Mouse (Mus musculus) fibroblast of lung, adult 2 months (primary cell): ENCODE results near the gene Zglp1.
A peak's percentile ranks its signal among the peaks of the same experiment; 100 is the strongest.
"Not testable (repeated sequence)": the region's sequence is repeated elsewhere in the genome, so short reads cannot be mapped to it uniquely, and the experiment has no call there.

ENCODE experiments used
- DNase-seq: peaks from one replicate; pipeline ENCODE4 v3.0.0-alpha.2; 2011; ENCODE audit warnings: low read depth

Zglp1 gene

DNA sequence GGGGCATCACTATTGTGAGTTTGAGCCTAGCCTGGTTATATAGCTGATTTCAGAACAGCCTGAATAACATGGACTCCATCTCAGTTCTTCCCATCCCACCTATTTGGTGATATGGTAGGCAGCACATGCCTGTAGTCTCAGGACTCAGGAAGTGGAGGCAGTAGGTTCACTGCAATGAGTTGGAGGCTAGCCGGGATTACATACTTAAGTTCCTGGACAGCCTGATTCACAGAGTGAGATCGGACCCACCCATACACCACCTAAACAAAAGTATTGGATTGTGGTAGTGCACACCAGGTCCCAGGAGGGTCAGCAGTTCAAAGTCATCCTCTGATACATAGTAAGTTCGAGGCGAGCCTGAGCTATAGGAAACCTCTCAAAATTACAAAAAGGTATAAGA, 5.7 kb upstream of the Zglp1 start:
- no peak for DNase-seq

DNA sequence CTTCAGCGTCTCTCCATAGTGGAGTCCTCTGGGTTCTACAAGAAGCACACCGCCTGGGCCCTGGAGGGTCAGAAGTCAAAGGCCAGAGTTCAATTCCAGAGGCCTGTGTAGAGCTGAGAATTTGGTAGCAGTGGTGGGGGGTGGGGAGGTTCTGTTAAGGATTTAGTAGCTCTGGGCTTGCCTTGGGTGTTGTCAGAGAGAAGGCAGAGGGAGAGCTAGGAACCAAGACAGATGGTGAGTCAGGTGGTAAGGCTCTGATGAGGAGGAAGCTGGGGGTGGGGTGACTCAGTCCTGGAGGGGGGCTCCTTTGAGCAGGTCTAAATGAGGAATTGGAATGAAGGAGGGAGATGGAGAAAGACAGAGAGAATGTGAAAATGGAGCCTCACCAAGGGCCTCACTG, 4.0 kb downstream of the Zglp1 start:
- DNase-seq, result no peak

DNA sequence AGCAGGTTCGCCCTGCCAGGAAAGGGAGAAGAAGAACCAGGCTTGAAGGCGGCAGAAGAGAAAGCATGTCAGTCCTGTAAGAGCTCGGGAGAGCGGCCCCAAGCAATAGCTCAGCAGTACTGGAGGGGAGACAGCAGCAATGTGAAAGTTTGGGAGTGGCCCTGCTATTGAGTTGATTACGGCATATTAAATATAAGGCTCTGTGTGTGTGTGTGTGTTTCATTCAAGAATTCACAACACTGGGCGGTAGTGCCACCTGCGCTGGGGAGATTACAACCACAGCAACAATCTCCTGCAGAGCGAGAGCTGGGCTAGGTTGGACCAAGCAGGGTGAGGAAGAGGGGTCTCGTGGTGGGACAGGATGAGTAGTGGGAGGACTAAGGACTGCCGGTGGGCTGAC, 15.3 kb downstream of the Zglp1 start:
- DNase-seq, result no peak

DNA sequence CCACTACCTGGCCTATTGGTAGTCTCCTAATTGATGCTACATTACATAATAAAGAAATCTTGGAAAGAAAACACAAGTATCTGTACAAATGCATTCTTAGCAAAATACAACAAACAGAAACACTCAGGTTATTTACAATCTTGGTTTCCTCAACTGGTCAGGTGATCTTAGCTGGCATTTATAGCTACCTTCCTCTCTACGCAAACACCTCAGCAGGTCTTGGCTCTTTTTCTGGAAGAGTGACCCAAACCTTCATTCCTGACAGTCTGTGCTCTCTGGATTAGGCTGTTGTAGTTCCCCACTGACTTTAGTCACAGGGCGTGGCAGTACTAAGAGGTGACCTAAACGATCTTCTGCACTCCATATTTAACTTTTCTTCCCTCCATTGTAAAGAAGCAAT, 21.7 kb downstream of the Zglp1 start:
- no peak for DNase-seq

DNA sequence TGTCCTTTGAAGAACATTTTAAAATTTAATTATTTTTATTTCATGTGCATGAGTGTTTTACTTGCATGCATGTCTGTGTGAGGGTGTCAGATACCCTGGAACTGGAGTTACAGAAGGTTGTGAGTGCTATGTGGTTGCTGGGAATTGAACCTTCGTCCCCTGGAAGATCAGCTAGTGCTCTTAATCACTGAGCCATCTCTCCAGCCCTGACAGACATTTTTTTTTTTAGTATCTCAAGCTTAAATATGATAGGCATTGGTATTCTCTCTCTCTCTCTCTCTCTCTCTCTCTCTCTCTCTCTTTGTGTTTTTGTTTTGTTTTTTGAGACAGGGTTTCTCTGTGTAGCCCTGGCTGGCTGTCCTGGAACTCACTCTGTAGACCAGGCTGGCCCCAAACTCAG, 22.1 kb downstream of the Zglp1 start:
- not testable (repeated sequence) for DNase-seq

DNA sequence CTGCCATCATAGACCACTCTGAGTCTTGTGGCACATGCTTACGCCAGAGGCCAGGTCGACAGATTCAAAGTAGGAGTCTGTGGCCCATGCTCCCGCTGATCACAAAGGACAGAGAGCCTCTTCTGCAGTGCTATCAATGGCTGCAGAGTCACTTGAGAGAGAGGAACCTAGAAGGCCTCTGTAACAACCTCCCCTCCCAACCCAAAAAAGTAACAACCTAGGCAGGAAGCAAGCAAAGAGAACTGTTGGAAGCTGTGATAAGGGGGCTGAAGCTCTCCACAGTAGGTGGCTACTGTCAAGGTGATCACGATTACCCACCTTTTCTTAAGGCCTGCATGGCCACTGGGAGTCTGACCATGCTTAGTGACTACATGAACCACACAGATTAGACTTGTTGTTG, 23.3 kb downstream of the Zglp1 start:
- DNase-seq, result no peak

DNA sequence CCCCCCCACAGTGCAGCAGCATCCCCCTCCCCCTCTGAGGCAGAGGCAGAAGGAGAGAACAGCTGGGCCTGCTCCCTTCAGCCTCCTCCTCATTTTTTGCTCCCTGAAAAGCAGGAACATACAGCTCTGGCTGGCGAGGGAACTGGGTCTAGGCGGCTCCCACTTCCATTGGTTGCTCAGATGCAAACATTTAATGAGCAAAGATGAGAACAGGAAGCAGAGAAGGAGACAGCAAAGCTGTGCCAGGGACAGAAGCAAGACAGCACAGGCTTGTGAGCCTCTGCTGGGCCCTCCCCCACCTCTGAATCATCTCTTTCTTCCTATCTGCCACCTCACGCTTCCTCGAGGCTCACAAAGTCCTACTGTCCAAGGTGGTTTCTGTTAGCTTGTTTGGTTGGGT, 25.6 kb downstream of the Zglp1 start:
- no peak for DNase-seq

DNA sequence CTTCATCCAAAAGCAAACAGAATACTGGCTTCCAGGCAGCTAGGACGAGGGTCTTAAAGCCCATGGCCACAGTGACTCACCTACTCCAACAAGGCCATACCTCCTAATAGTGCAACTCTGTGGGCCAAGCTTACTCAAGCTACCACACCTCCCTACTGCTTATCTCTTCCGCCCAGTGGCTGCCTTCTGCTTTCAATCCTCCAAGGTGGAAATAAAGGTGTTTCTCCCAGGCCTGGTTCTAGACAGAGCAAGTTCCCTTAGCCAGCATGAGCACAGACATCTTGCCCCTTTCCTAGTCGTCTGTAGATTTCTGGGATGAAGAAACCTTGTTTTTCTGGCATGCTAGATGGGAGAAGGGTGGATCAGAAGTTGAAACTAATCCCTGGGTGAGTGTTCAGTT, 27.1 kb downstream of the Zglp1 start:
- DNase-seq, result no peak

DNA sequence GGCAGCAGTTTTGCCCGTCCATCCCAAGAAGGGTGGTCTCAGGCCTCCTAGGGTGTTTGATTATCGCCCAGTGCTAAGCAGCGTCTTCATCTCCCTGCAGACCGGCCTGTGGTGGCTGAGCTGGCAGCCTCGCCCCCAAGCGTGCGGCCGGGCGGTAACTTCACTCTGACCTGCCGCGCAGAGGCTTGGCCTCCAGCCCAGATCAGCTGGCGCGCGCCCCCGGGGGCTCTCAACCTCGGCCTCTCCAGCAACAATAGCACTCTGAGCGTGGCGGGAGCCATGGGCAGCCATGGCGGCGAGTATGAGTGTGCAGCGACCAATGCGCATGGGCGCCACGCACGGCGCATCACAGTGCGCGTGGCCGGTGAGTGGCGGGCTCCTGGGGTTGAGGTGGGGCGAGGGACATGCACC, 29.4 kb downstream of the Zglp1 start:
- DNase-seq, result no peak

DNA sequence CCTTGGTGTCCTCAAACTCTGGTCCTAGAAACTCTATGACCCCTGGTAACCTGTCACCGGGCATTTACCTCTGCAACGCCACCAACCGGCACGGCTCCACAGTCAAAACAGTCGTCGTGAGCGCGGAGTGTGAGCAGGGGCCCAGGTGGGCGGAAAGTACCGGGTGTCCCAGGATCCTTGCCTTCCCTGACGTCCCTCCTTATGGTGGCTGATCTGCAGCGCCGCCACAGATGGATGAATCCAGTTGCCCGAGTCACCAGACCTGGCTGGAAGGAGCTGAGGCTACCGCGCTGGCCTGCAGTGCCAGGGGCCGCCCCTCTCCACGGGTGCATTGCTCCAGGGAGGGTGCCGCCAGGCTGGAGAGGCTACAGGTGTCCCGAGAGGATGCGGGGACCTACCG, 30.2 kb downstream of the Zglp1 start:
- DNase-seq, result no peak

DNA sequence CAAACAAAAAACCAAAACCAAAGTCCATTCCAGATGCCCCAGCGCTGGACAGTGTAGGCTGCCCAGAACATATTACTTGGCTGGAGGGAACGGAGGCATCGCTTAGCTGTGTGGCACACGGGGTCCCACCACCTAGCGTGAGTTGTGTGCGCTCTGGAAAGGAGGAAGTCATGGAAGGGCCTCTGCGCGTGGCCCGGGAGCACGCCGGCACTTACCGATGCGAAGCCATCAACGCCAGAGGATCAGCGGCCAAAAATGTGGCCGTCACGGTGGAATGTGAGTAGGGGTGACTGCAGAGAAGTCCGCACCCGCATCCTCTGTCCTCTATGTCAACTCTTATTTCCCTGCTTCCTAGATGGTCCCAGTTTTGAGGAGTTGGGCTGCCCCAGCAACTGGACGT, 30.7 kb downstream of the Zglp1 start:
- DNase-seq, result no peak

DNA sequence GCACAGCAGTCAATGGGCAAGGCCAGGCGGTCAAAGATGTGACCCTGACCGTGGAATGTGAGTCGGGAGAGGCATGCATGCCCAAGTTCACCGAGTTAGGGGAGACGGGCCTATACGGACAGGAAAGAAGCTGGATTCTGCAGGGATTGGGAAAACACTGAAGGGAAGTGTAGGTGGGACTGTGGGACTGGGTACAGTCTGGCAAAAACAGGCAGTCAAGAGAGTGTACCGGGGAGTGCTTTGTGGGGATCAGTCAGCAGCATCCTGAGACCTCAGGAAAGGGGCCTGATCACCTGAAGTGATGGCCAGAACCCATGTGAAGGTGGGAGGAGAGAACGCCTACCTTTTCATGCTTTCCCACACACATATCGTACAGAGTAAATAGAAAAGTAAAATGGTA, 31.3 kb downstream of the Zglp1 start:
- no peak for DNase-seq

DNA sequence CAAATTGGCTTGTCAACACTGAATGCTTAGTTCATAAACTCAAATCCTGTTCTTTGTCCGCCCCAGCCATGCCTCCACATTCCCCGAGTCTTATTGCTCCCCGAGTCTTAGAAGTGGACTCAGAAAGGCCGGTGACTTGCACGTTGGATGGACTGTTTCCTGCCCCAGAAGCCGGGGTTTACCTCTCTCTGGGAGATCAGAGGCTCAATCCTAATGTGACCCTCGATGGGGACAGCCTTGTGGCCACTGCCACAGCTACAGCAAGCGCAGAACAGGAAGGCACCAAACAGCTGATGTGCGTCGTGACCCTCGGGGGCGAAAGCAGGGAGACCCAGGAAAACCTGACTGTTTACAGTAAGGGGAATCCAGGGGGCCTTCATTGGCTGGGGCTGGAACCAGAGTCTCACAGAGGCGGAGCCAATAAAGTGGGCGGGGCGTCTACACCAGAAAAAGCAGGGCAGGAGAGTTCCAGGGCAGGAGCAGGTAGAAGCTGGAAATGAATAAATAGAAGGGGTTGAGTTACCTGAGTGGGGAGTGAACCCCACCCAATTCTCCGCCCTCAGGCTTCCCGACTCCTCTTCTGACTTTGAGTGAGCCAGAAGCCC, 32.3 kb downstream of the Zglp1 start:
- no peak for DNase-seq

DNA sequence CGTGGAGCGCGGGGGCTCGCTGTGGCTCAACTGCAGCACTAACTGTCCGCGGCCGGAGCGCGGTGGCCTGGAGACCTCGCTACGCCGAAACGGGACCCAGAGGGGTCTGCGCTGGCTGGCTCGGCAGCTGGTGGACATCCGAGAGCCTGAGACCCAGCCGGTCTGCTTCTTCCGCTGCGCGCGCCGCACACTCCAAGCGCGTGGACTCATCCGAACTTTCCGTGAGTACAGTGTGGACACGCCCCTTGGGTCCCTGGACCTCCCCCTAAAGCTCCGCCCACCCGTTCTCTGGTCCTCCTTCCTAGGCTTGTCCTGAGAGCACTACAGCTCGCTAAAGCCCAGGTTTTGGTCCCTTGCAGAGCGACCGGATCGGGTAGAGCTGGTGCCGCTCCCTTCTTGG, 33.8 kb downstream of the Zglp1 start:
- DNase-seq, result peak; percentile 72

DNA sequence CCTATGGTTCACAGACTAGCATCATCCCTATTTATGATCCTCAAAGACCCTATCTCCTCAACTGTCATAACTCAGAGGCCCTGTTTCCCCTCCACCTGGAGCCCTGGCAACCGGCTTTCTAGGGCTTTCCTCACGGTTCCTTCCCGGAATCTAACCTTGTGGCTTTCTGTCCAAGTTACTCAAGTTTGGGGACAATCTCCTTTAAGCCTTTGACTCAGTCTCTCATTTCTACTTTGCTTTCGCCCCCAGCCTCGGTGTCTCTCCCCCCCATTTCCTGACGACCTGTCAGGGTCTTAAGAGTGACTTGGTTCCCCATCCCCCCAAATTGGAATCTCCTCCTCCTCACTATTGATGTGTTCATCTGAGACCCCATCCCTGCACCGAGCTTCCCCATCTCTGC, 34.4 kb downstream of the Zglp1 start:
- no peak for DNase-seq

DNA sequence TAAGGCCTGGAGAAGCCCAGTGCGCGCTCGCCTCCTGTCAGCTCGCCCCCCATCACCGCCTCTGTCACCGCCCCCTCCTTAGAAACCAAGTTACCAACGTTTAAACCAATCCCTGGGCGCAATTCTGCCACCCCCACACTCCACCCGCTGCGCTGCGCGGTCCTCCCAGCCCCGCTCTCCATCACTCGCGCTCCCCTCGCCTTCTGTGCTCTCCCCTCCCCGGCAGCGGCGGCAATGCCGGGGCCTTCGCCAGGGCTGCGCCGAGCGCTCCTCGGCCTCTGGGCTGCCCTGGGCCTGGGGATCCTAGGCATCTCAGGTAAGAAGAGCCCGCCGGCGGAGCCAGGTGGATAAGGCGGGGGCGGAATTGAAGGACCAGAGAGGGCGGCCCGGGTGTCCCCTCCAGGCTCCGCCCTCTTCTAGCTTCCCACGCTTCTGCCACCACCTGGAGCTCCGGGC, 35.0 kb downstream of the Zglp1 start, which contains the start of gene Icam5:
Icam5 (plus strand) TSS at position 178 of the 456 bp plus-strand sequence.
- DNase-seq, result no peak

DNA sequence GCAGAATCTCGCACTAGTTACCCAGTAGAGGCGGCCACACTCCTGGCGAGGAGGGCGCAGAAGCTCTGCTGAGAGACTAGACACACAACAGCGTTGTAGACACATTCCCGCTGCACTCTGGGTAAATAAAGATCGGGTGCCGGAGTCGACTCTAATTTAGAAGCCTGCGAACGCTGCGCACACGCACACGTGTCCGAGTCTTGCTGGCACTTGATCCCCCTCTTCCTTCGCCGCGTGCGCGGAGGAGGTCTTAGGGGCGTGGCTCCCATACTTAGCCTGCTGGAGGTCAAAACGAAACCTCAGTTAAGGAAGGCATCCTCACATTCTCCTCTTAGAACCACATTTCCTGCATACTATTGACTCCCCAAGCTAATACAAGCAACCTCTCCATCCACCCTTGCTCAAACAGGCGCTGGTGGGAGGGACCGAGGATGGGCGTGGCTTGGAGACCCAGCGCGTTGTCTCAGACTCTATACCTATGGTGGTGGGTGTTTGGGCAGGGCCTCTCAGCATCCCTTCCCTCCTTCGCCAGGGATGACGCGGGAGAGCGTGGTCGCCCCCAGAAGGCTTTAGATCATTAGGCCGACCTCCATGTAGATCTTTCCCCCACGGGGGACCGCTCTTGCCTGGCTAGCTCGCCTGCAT, 35.5 kb downstream of the Zglp1 start:
- peak; percentile 47 for DNase-seq

DNA sequence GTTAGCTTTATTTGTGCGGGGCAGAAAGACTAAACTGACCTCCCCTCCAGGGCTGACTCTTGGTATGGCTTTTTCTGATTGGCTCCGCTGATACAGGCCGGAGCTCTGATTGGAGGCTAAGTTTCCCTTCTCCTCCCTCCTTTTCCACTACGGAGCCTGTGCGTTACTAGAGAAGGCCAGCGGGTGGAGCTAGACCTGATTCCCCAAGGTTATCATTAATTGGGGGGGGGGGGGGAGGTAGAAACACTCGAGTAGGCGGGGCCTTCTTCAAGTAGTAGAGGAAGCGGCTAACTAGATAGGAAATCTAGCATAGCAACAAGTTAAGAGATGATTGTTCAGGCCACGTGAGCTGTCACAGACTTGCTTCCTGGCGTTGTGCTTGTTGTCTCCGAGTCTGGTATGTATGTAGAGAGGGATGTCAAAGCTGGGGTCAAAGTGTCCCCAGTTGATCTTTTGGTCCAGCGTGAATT, 36.1 kb downstream of the Zglp1 start:
- peak; percentile 95 for DNase-seq

DNA sequence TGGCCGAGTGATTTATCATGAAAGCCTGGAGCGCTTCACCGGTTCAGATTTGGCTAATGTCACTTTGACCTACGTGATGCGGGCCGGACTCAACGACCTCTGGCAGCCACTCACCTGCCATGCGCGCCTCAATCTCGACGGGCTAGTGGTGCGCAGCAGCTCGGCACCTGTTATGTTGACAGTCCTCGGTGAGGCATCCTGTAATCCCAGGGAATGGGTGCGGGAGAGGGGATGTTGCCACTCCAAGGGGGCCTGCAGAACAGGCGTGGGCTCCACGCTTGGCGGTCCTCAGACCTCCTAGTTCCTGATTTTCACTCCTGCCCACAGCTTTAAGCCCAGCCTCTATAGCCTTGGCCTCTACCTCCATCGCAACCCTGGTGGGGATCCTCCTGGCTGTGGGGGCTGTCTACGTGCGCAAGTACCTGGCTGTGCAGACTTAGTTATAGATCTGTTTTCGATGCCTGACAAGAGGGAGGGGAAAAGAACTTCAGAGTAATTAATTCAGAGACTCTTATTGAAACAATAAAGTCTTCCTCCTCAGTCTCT, 36.8 kb downstream of the Zglp1 start:
- DNase-seq, result no peak

DNA sequence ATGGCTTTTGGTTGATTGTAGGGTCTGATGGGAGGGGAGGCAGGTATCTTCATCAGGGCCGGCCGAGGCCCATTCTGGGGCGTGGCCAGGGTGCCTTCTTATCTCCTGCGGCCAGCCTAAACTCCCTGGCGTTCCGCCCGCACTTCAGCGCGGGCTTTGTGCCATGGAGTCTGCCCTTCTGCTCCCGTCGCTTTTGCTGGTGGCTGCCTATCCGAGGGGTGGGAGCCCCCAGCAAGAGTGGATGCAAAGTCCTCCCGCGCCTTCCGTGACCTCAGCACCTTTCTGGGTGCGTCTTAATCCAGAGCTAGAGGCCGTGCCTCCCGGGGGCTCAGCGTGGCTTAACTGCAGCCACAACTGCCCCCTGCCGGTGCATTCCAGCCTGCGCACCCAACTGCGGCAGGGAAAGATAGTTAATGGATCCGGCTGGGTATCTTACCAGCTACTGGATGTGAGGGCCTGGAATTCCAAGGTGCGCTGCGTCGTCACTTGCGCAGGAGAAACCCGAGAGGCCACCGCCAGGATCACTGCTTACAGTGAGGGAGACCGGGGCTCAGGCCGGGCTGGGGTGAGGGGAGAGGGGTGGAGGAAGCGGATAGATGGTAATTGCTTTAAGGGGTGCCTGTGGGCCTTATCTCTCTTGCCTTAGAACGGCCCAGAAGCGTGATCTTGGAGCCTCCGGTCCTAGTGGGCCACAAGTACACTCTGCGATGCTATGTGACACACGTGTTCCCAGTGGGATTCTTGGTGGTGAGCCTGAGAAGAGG, 37.4 kb downstream of the Zglp1 start, which contains the start of gene Icam4:
Icam4 (plus strand) TSS at position 83 of the 764 bp plus-strand sequence.
- no peak for DNase-seq

DNA sequence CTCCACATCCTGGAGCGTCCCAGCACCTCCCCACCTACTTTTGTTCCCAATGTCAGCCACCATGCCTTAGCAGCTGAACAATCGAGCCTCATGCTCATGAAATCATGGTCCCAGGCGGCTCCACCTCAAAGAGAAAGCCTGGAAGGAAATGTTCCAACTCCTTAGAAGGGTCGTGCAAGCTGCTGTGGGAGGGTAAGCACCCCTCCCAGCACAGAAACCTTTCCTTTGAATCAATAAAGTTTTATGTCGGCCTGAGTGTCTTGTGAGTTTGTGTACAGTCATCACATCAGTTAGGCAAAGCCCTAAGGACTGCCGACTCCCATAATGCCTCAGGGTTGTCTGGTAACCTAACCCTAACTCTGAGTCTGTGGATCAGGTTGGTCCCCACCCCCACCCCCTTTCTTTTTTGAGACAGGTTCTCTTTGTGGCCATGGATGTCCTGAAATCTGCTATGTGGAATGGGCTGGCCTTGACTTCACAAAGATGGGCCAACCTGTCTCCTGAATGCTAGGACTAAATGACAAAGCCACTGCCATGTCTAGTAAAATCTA, 38.3 kb downstream of the Zglp1 start:
- no peak for DNase-seq

DNA sequence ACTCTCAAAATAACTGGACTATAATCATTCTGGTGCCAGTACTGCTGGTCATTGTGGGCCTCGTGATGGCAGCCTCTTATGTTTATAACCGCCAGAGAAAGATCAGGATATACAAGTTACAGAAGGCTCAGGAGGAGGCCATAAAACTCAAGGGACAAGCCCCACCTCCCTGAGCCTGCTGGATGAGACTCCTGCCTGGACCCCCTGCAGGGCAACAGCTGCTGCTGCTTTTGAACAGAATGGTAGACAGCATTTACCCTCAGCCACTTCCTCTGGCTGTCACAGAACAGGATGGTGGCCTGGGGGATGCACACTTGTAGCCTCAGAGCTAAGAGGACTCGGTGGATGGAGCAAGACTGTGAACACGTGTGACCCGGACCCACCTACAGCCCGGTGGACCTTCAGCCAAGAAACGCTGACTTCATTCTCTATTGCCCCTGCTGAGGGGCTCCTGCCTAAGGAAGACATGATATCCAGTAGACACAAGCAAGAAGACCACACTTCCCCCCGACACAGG, 39.1 kb downstream of the Zglp1 start:
- DNase-seq, result no peak
